19 mouse cellular contexts compared by ENCODE assay signal in genomic region chr7:82890875-82891515, GRCm38 (mm10). TPM values are rescaled to one million over a fixed set of nuclear protein-coding genes. Genes with fewer than 3 reads are reported as not detected.
DNase-seq lines count a peak whose midpoint lies in the region; ATAC-seq and TF ChIP-seq lines count a peak whose summit lies in the region.
"Had no signal": no experiment of that assay in that cellular context is flagged by ENCODE, and none has a peak within 500 bp of the region (broad histone marks: within the 10 kb centered on the region; RNA-seq: fewer than 3 reads in every experiment).

No protein-coding gene starts in this region.

- TF ChIP-seq CTCF in G1E (IDR thresholded peaks at IDR 0.05; ENCODE audit: low read depth, low read length), result no peak

- H3K27ac ChIP-seq in forebrain, embryonic 16.5 days (ENCODE audit: low read length), result no peak overlapping the region
- H3K27ac ChIP-seq in forebrain, embryonic 12.5 days, result no peak overlapping the region
- H3K27ac ChIP-seq in heart, embryonic 15.5 days, result no peak overlapping the region
- H3K27ac ChIP-seq: embryonic facial prominence, embryonic 12.5 days; forebrain, embryonic 13.5 days; hindbrain, embryonic 13.5 days; hindbrain, postnatal 0 days had no signal

- intact Hi-C loops in heart, postnatal 25 days (cut with DNase I), result no loop called here

- ATAC-seq in forebrain, embryonic 16.5 days, result no peak
- ATAC-seq in forebrain, embryonic 12.5 days (ENCODE audit: low FRiP score), result no peak
- 0 out of 2 replicates have a peak, but pooled peaks have one; percentile 43 for ATAC-seq in heart, embryonic 15.5 days (replicated peaks; ENCODE audit: insufficient number of reproducible peaks, insufficient read depth, low FRiP score, low read depth)
- ATAC-seq in G1E (ENCODE audit: extremely low read depth, insufficient number of reproducible peaks, low FRiP score, poor library complexity, severe bottlenecking), result peak; percentile 60
- ATAC-seq in megakaryocyte, adult 5-6 weeks (ENCODE audit: poor library complexity, severe bottlenecking), result peak; percentile 25
- ATAC-seq: forebrain, embryonic 13.5 days; hindbrain, postnatal 0 days had no signal

- no peak overlapping the region for H3K4me3 ChIP-seq in forebrain, embryonic 16.5 days (replicated peaks; ENCODE audit: low read length)
- H3K4me3 ChIP-seq in forebrain, embryonic 12.5 days (replicated peaks), result no peak overlapping the region
- H3K4me3 ChIP-seq in heart, embryonic 15.5 days, result no peak overlapping the region
- H3K4me3 ChIP-seq in G1E (ENCODE audit: low read depth, low read length), result no peak overlapping the region
- H3K4me3 ChIP-seq: embryonic facial prominence, embryonic 12.5 days; forebrain, embryonic 13.5 days; hindbrain, embryonic 13.5 days had no signal

- H3K9ac ChIP-seq in forebrain, embryonic 16.5 days (replicated peaks; ENCODE audit: low read depth, low read length), result 0 out of 2 replicates have a peak overlapping the region, but pooled peaks have one; percentile 7
- no peak overlapping the region for H3K9ac ChIP-seq in forebrain, embryonic 12.5 days
- no peak overlapping the region for H3K9ac ChIP-seq in heart, embryonic 15.5 days
- H3K9ac ChIP-seq: embryonic facial prominence, embryonic 12.5 days; forebrain, embryonic 13.5 days; hindbrain, embryonic 13.5 days had no signal

- no peak overlapping the region for H3K4me2 ChIP-seq in forebrain, embryonic 16.5 days (ENCODE audit: low read length)
- no peak overlapping the region for H3K4me2 ChIP-seq in forebrain, embryonic 12.5 days
- H3K4me2 ChIP-seq in heart, embryonic 15.5 days, result no peak overlapping the region
- H3K4me2 ChIP-seq: embryonic facial prominence, embryonic 12.5 days; forebrain, embryonic 13.5 days; hindbrain, embryonic 13.5 days had no signal

- H3K4me1 ChIP-seq in forebrain, embryonic 16.5 days (replicated peaks; ENCODE audit: control insufficient read depth, insufficient read depth, low read length), result no peaks in the 10 kb centered on the region
- H3K4me1 ChIP-seq in forebrain, embryonic 12.5 days, result no peaks in the 10 kb centered on the region
- H3K4me1 ChIP-seq in heart, embryonic 15.5 days (replicated peaks), result peaks cover 21% of the 10 kb centered on the region
- no peaks in the 10 kb centered on the region for H3K4me1 ChIP-seq in G1E (ENCODE audit: insufficient read depth, low read depth, low read length)
- H3K4me1 ChIP-seq: embryonic facial prominence, embryonic 12.5 days; forebrain, embryonic 13.5 days; hindbrain, embryonic 13.5 days had no signal

- WGBS in forebrain, embryonic 16.5 days, result 7% methylated on average over 1 of the region's 1 CpGs
- WGBS in forebrain, embryonic 12.5 days, result 15% methylated on average over 1 of the region's 1 CpGs
- 11% methylated on average over 1 of the region's 1 CpGs for WGBS in heart, embryonic 15.5 days

- no peak for DNase-seq in heart, postnatal 25 days (ENCODE audit: low spot score)
- DNase-seq in G1E (ENCODE audit: low spot score) (no peak), MN1 (ENCODE audit: low spot score) (no peak)
- no peak for DNase-seq in lung, postnatal 36 days
- DNase-seq: adrenal gland, adult 8-10 months; adrenal gland, postnatal 36 days; cerebellum, adult 2 months; cerebellum, postnatal 10 days; gastrocnemius, postnatal 36 days; heart, adult 18-20 months; kidney, adult 2 months had no signal

- no peaks in the 10 kb centered on the region for H3K27me3 ChIP-seq in forebrain, embryonic 16.5 days (replicated peaks; ENCODE audit: control insufficient read depth, insufficient read depth, low read length)
- no peaks in the 10 kb centered on the region for H3K27me3 ChIP-seq in forebrain, embryonic 12.5 days
- no peaks in the 10 kb centered on the region for H3K27me3 ChIP-seq in heart, embryonic 15.5 days
- no peaks in the 10 kb centered on the region for H3K27me3 ChIP-seq in G1E (ENCODE audit: insufficient read depth, low read length)
- H3K27me3 ChIP-seq: embryonic facial prominence, embryonic 12.5 days; forebrain, embryonic 13.5 days; hindbrain, embryonic 13.5 days had no signal

- no peaks in the 10 kb centered on the region for H3K36me3 ChIP-seq in forebrain, embryonic 16.5 days (ENCODE audit: control insufficient read depth, insufficient read depth)
- H3K36me3 ChIP-seq in forebrain, embryonic 12.5 days (replicated peaks), result no peaks in the 10 kb centered on the region
- no peaks in the 10 kb centered on the region for H3K36me3 ChIP-seq in heart, embryonic 15.5 days
- H3K36me3 ChIP-seq in G1E (replicated peaks), result no peaks in the 10 kb centered on the region
- H3K36me3 ChIP-seq: embryonic facial prominence, embryonic 12.5 days; hindbrain, embryonic 13.5 days had no signal

- H3K9me3 ChIP-seq in forebrain, embryonic 16.5 days (ENCODE audit: control insufficient read depth, low read length), result no peaks in the 10 kb centered on the region
- no peaks in the 10 kb centered on the region for H3K9me3 ChIP-seq in forebrain, embryonic 12.5 days
- no peaks in the 10 kb centered on the region for H3K9me3 ChIP-seq in heart, embryonic 15.5 days (replicated peaks)
- no peaks in the 10 kb centered on the region for H3K9me3 ChIP-seq in G1E (replicated peaks)
- H3K9me3 ChIP-seq: embryonic facial prominence, embryonic 12.5 days; forebrain, embryonic 13.5 days; hindbrain, embryonic 13.5 days had no signal

RNA-seq across cellular contexts. Expression of gene Mex3b, which starts 23.9 kb away (rescaled TPM):
- polyA plus RNA-seq in forebrain, embryonic 16.5 days (2015; fragmentation: Nextera tagmentation; extraction: Ambion mirVana), result 41.7 and 52.7 TPM in 2 replicates
- polyA plus RNA-seq in forebrain, embryonic 12.5 days (2016; fragmentation: Nextera tagmentation; extraction: Ambion mirVana), result 47.3 and 47.5 TPM in 2 replicates
- 5.4 and 7.0 TPM in 2 replicates for polyA plus RNA-seq in heart, embryonic 15.5 days (2015; fragmentation: Nextera tagmentation; extraction: Ambion mirVana)
- 1 to 10 TPM; 1.6 to 2.5 TPM for total RNA-seq in heart, postnatal 25 days (2021)
- 0.30 and 0.34 TPM in 2 replicates for total RNA-seq in G1E (2014; fragmentation: Nextera tagmentation)
- 0.55 and 1.2 TPM in 2 replicates for total RNA-seq in G1E (2017)
- 0.53 and 0.61 TPM in 2 replicates for polyA plus RNA-seq in G1E (2012)
- 2.5 and 3.7 TPM in 2 replicates for total RNA-seq in megakaryocyte, adult 5-6 weeks (2015)
- total RNA-seq in megakaryocyte, adult 5-6 weeks (2017), result 3.9 and 5.2 TPM in 2 replicates

Comparison
In these comparisons a context has a peak if more than half of its experiments do, and no peak if none do; other contexts are left out.
1. ATAC-seq: peak in heart, embryonic 15.5 days (single experiment), G1E (single experiment) and megakaryocyte, adult 5-6 weeks (single experiment); none in forebrain, embryonic 16.5 days (single experiment) and forebrain, embryonic 12.5 days (single experiment).